Mouse (Mus musculus) embryonic facial prominence, embryonic 13.5 days (tissue): ENCODE data around the gene Arhgef17. TPM values are rescaled to one million over a fixed set of nuclear protein-coding genes. Genes with fewer than 3 reads are reported as not detected.

Source experiments
- ATAC-seq: fragments of 200-750 bp; cut with Nextera tagmentation; 2 replicates; pipeline ENCODE4 v1.8.0; 2017; ENCODE audit warnings: low read depth; ENCODE audit not compliant: insufficient number of reproducible peaks, insufficient read depth, low FRiP score, low TSS enrichment
- H3K27ac ChIP-seq: fragments of 300-500 bp; sonication (generic); 2 replicates; pipeline ENCODE4 v1.5.1; 2015; ENCODE audit warnings: moderate library complexity, mild to moderate bottlenecking, inconsistent platforms
- H3K27me3 ChIP-seq: fragments of 300-500 bp; sonication (generic); 2 replicates; pipeline ENCODE4 v1.6.1; 2015; ENCODE audit warnings: mild to moderate bottlenecking, inconsistent platforms
- H3K36me3 ChIP-seq: fragments of 300-500 bp; sonication (generic); 2 replicates; pipeline ENCODE4 v1.6.1; 2015; ENCODE audit warnings: mild to moderate bottlenecking, inconsistent platforms
- H3K4me1 ChIP-seq: fragments of 300-500 bp; sonication (generic); 2 replicates; pipeline ENCODE4 v1.6.1; 2015; ENCODE audit warnings: inconsistent platforms
- H3K4me2 ChIP-seq: fragments of 300-500 bp; sonication (generic); 2 replicates; pipeline ENCODE4 v1.6.1; 2015; ENCODE audit warnings: moderate library complexity, mild to moderate bottlenecking, inconsistent platforms
- H3K4me3 ChIP-seq: fragments of 300-500 bp; sonication (generic); 2 replicates; pipeline ENCODE4 v1.5.1; 2015; ENCODE audit warnings: mild to moderate bottlenecking, inconsistent platforms
- H3K9ac ChIP-seq: fragments of 300-500 bp; sonication (generic); 2 replicates; pipeline ENCODE4 v1.6.1; 2015; ENCODE audit warnings: mild to moderate bottlenecking, inconsistent platforms
- H3K9me3 ChIP-seq: fragments of 300-500 bp; sonication (generic); 2 replicates; pipeline ENCODE4 v1.6.1; 2016; ENCODE audit warnings: inconsistent platforms
- WGBS: fragments of 180-500 bp; shearing (Covaris S2); methylation state at CpG from one replicate; pipeline ENCODE4 v1.1.7; 2015; ENCODE audit warnings: mixed read lengths; 5-methylcytosine and 5-hydroxymethylcytosine counted together
- polyA plus RNA-seq: library from polyadenylated mRNA; unstranded; fragments of >200 nt; fragmentation: Nextera tagmentation; extraction: Ambion mirVana; gene quantifications from 2 replicates; pipeline ENCODE4 v1.2.1, GENCODE M21; 2015

The Arhgef17 gene
- polyA plus RNA-seq, 1 experiment from 2014 or later, result 8.0 TPM

GRCm38 (mm10) chr7:100893249-100894056 is 38.5 kb downstream of the Arhgef17 start:
- Histone ChIP-seq H3K9me3 (no peaks in the 10 kb centered on the region), H3K27me3 (no peaks in the 10 kb centered on the region), H3K4me3 (peak overlapping the region; percentile 58; the same call in 1 of the 2 replicates), H3K36me3 (peaks cover 35% of the 10 kb centered on the region), H3K9ac (peak overlapping the region; percentile 83), H3K4me2 (peak overlapping the region; percentile 92), H3K4me1 (peaks cover 35% of the 10 kb centered on the region), H3K27ac (peak overlapping the region; percentile 44; the same call in 1 of the 2 replicates)
- ATAC-seq, result no peak
- WGBS, result 58% methylated on average over 20 of the region's 20 CpGs

GRCm38 (mm10) chr7:100886535-100886934 is 45.4 kb downstream of the Arhgef17 start:
- no peak overlapping the region for H3K4me3 ChIP-seq
- peaks cover 76% of the 10 kb centered on the region for H3K36me3 ChIP-seq
- no peaks in the 10 kb centered on the region for H3K27me3 ChIP-seq
- H3K9ac ChIP-seq, result no peak overlapping the region
- H3K4me1 ChIP-seq, result no peaks in the 10 kb centered on the region
- H3K4me2 ChIP-seq, result no peak overlapping the region
- whole genome bisulfite sequencing, result 32% methylated on average over 3 of the region's 3 CpGs
- no peaks in the 10 kb centered on the region for H3K9me3 ChIP-seq
- no peak overlapping the region for H3K27ac ChIP-seq
- no peak for ATAC-seq

GRCm38 (mm10) chr7:100884460-100884859 is 47.4 kb downstream of the Arhgef17 start:
- Histone ChIP-seq H3K9ac (peak overlapping the region; percentile 4; the same call in 1 of the 2 replicates), H3K27ac (no peak overlapping the region), H3K4me3 (no peak overlapping the region), H3K36me3 (peaks cover 82% of the 10 kb centered on the region), H3K27me3 (no peaks in the 10 kb centered on the region), H3K4me2 (no peak overlapping the region), H3K9me3 (no peaks in the 10 kb centered on the region), H3K4me1 (no peaks in the 10 kb centered on the region)
- ATAC-seq, result no peak
- WGBS, result 95% methylated on average over 4 of the region's 4 CpGs

GRCm38 (mm10) chr7:100881950-100882349 is 50.0 kb downstream of the Arhgef17 start:
- no peak for ATAC-seq
- WGBS, result 87% methylated on average over 4 of the region's 4 CpGs

GRCm38 (mm10) chr7:100881531-100881930 is 50.4 kb downstream of the Arhgef17 start:
- no peak overlapping the region for H3K4me2 ChIP-seq
- H3K27ac ChIP-seq, result no peak overlapping the region
- 91% methylated on average over 9 of the region's 9 CpGs for WGBS
- no peak overlapping the region for H3K4me3 ChIP-seq
- no peaks in the 10 kb centered on the region for H3K27me3 ChIP-seq
- no peak for ATAC-seq
- no peaks in the 10 kb centered on the region for H3K4me1 ChIP-seq
- H3K9me3 ChIP-seq, result no peaks in the 10 kb centered on the region
- H3K9ac ChIP-seq, result no peak overlapping the region
- peaks cover 91% of the 10 kb centered on the region for H3K36me3 ChIP-seq

More at GRCm38 (mm10) chr7:100881950-100882349, 50.0 kb downstream of the Arhgef17 start:
- Histone ChIP-seq H3K36me3 (peaks cover 87% of the 10 kb centered on the region), H3K27ac (no peak overlapping the region), H3K9me3 (no peaks in the 10 kb centered on the region), H3K27me3 (no peaks in the 10 kb centered on the region), H3K4me2 (no peak overlapping the region), H3K4me1 (no peaks in the 10 kb centered on the region), H3K4me3 (no peak overlapping the region), H3K9ac (no peak overlapping the region)

- no peak overlapping the region for H3K27ac ChIP-seq
- H3K4me2 ChIP-seq, result no peak overlapping the region
- no peak overlapping the region for H3K4me3 ChIP-seq
- no peaks in the 10 kb centered on the region for H3K4me1 ChIP-seq
- no peak overlapping the region for H3K9ac ChIP-seq
- ATAC-seq, result no peak
- peaks cover 97% of the 10 kb centered on the region for H3K36me3 ChIP-seq
- H3K27me3 ChIP-seq, result no peaks in the 10 kb centered on the region
- no peaks in the 10 kb centered on the region for H3K9me3 ChIP-seq
- 21% methylated on average over 20 of the region's 20 CpGs for WGBS
Observed at GRCm38 (mm10) chr7:100879595-100879994, 52.3 kb downstream of the Arhgef17 start.

- Histone ChIP-seq H3K27ac (no peak overlapping the region; the same call in 1 of the 2 replicates), H3K27me3 (no peaks in the 10 kb centered on the region), H3K4me3 (no peak overlapping the region), H3K4me2 (no peak overlapping the region), H3K36me3 (peaks cover 98% of the 10 kb centered on the region), H3K4me1 (no peaks in the 10 kb centered on the region), H3K9me3 (no peaks in the 10 kb centered on the region), H3K9ac (no peak overlapping the region)
- ATAC-seq, result no peak
- 94% methylated on average over 9 of the region's 9 CpGs for WGBS
Observed at GRCm38 (mm10) chr7:100876771-100877170, 55.1 kb downstream of the Arhgef17 start.

GRCm38 (mm10) chr7:100876293-100876692 is 55.6 kb downstream of the Arhgef17 start:
- no peak for ATAC-seq
- Histone ChIP-seq H3K4me3 (no peak overlapping the region), H3K36me3 (peaks cover 98% of the 10 kb centered on the region), H3K27ac (no peak overlapping the region; the same call in 1 of the 2 replicates), H3K4me1 (no peaks in the 10 kb centered on the region), H3K9me3 (no peaks in the 10 kb centered on the region), H3K9ac (no peak overlapping the region), H3K27me3 (no peaks in the 10 kb centered on the region), H3K4me2 (no peak overlapping the region)
- WGBS, result 87% methylated on average over 13 of the region's 13 CpGs

GRCm38 (mm10) chr7:100875822-100876221 is 56.1 kb downstream of the Arhgef17 start:
- Histone ChIP-seq H3K9ac (no peak overlapping the region), H3K9me3 (no peaks in the 10 kb centered on the region), H3K4me1 (no peaks in the 10 kb centered on the region), H3K4me2 (no peak overlapping the region), H3K36me3 (peaks cover 97% of the 10 kb centered on the region), H3K27ac (no peak overlapping the region; the same call in 1 of the 2 replicates), H3K27me3 (no peaks in the 10 kb centered on the region), H3K4me3 (no peak overlapping the region)
- 88% methylated on average over 1 of the region's 1 CpGs for WGBS
- ATAC-seq, result no peak

GRCm38 (mm10) chr7:100873197-100873596 is 58.7 kb downstream of the Arhgef17 start:
- 92% methylated on average over 13 of the region's 13 CpGs for WGBS

GRCm38 (mm10) chr7:100871892-100872291 is 60.0 kb downstream of the Arhgef17 start:
- H3K9ac ChIP-seq, result no peak overlapping the region
- no peaks in the 10 kb centered on the region for H3K4me1 ChIP-seq
- H3K27me3 ChIP-seq, result no peaks in the 10 kb centered on the region
- no peak overlapping the region for H3K4me2 ChIP-seq
- peaks cover 62% of the 10 kb centered on the region for H3K36me3 ChIP-seq
- H3K9me3 ChIP-seq, result no peaks in the 10 kb centered on the region
- ATAC-seq, result no peak
- no peak overlapping the region for H3K4me3 ChIP-seq
- 81% methylated on average over 5 of the region's 5 CpGs for WGBS
- no peak overlapping the region for H3K27ac ChIP-seq

More at GRCm38 (mm10) chr7:100873197-100873596, 58.7 kb downstream of the Arhgef17 start:
- no peak overlapping the region for H3K4me2 ChIP-seq
- no peak overlapping the region for H3K27ac ChIP-seq
- H3K4me1 ChIP-seq, result no peaks in the 10 kb centered on the region
- ATAC-seq, result no peak
- peaks cover 75% of the 10 kb centered on the region for H3K36me3 ChIP-seq
- H3K27me3 ChIP-seq, result no peaks in the 10 kb centered on the region
- H3K9ac ChIP-seq, result no peak overlapping the region
- H3K4me3 ChIP-seq, result no peak overlapping the region
- no peaks in the 10 kb centered on the region for H3K9me3 ChIP-seq

- Histone ChIP-seq H3K36me3 (peaks cover 56% of the 10 kb centered on the region), H3K27ac (no peak overlapping the region), H3K4me2 (no peak overlapping the region), H3K4me3 (no peak overlapping the region), H3K27me3 (no peaks in the 10 kb centered on the region), H3K4me1 (no peaks in the 10 kb centered on the region), H3K9ac (no peak overlapping the region), H3K9me3 (no peaks in the 10 kb centered on the region)
- no peak for ATAC-seq
- 89% methylated on average over 4 of the region's 4 CpGs for whole genome bisulfite sequencing
Observed at GRCm38 (mm10) chr7:100871355-100871754, 60.6 kb downstream of the Arhgef17 start.
